Mouse (Mus musculus) layer of hippocampus, postnatal 36 days (tissue): ENCODE measurements around the gene Mctp2. TPM values are rescaled to one million over a fixed set of nuclear protein-coding genes. Genes with fewer than 3 reads are reported as not detected.
A peak's percentile ranks its signal among the peaks of the same experiment; 100 is the strongest.
"Not testable (repeated sequence)": the region's sequence is repeated elsewhere in the genome, so short reads cannot be mapped to it uniquely, and the experiment has no call there.

Source experiments
- DNase-seq, 2 experiments: peaks; one replicate each; pipeline ENCODE4 v3.0.0; 2022
- total RNA-seq, 2 experiments: library from RNA; stranded (reverse); gene quantifications; 2 replicates each; pipeline ENCODE4 v1.2.3; 2021

Gene Mctp2
- total RNA-seq, 2 experiments from 2014 or later: 1.2 to 1.8 TPM

GRCm38 (mm10) chr7:72269994-72270393, 36.4 kb downstream of the Mctp2 start:
- no peak for DNase-seq

DNA sequence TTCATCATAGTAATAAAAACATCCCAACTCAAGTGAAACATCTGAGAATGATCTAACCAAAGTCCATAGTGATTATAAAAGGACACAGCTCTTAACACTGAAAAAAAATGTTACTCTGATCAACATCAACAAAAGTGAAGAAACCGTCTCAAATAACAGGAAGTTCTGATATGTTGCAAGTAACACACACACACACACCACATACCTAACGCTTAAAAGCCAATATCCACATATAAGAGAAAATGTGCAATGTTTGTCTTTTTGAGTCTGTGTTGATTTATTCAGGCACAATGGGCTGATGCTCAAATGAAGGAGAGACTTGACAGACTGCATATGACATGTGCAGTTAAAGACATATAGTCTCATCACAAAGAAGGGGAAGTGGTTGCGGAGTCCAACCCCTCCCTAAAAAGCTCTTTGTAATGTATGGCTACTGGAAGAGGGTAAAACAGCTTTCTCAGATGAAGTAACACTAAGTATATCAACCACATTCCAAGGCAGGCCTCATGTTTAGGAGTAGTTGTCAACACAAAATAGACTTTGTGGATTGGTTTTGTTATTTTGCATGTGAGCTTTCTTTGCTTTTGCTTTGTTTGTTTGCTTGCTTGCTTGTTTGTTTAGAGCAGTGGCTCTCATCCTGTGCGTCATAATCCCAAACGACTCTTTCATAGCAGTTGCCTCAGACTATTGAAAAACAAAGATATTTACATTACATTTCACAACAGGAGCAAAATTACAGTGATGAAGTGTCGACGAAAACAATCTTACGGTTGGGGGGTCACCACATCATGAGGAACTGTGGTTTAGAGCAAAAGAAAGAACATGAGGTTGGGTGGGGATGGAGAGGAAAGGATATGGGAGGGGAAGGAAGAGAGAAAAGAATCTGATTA, 45.4 kb downstream of the Mctp2 start:
- no peak for DNase-seq

DNA sequence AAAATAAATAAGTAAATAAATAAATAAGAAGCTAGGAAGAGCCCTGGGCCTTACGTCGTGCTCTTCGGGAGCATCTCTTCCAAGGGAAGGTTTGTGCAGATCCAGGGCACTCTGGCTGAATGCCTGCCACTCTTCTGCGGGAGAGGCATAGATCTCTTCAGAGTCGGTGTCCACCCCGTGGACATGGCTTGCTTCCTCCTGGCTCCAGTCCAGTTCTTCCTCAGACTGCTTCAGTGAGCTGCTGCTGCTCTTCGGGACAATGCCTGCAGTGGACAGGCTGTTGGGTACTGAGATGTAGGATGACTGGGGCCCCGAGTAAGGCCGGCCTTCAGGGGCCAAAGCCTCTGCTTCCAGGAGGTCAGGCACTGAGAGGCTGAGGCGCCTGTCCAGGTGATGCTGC, 47.4 kb downstream of the Mctp2 start:
- no peak for DNase-seq

- DNase-seq: not testable (repeated sequence)
Observed at GRCm38 (mm10) chr7:72250326-72250725, 56.1 kb downstream of the Mctp2 start.

DNA sequence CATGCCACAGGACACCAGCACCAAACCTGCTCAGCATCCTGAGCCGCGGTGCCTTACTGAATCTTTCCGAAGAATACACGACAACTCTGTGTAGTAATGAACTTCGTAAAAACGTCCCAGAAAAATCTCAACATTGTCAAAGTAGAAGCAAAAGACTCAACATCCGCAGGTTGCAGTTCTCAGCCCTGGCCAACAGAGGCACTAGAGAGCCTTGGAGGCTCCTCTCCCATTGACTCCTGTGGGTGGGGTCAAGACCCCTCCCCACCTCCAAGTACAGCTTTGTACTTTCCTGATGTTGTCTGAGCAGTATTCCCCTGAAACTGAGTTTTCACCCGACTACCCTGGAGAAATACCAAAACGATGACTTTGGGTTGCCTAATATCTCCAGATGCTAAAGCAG, 65.1 kb downstream of the Mctp2 start:
- DNase-seq: no peak

GRCm38 (mm10) chr7:72239782-72240493, 66.5 kb downstream of the Mctp2 start:
- no peak for DNase-seq

- peak; percentile 28 to 51 for DNase-seq
Observed at GRCm38 (mm10) chr7:72238575-72238974, 67.8 kb downstream of the Mctp2 start.

DNA sequence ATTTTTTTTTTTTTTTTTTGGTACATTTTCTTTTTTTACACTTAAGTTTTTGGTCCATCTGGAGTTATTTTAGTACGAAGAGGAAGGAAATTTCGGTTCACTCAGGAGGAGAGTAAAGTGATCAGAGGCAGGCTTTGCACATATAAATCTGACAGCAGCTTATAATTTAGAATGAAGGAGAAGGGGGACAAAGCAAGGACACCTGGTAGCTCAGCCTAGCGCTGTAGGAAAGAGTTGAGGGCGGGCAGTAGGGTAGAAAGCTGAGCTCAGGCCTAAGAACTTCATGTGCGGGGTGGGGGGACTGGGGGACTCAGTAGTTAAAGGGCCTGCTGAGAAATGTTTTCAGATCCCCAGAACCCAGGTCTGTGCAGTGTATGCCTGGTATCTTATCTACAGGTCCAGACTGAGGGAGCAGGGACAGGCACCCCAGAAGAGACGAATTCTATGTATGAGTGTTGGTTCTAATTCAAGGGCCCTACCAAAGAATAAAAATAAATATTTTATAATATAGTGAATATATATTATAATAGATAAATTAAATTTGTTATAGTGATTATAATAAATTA, 71.9 kb downstream of the Mctp2 start:
- no peak for DNase-seq

DNA sequence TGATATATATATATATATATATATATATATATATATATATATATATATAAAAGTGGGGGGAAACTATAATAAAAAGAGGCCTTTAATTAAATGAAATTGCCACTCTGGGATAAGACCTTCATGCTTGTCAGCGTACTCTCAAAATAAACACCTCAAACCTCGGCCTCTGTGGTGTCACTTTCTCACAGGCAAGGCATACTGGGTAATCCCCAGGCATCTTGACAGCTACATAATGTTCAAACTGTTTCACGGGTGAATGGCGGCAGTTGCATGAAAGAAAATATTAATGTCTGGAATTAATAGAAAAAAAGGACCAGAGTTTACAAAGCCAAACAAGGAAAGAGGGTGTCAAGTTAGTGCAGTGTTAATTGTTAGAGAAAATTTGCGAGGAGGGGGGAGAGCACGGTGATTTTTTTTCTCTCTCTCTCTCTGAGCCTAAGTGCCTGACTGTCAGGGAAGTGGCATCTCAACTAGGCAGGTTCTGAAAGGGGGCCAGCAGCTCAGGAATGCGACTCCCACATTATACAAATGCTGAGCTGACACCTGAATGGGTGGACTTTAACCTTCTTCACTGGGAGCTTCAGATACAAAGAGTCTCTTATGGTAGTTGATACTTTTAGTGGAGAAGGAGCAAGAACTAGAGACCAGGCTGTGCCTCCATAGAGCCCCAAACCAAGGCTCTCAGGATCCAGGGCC, 75.1 kb downstream of the Mctp2 start:
- DNase-seq: no peak

- no peak for DNase-seq
Observed at GRCm38 (mm10) chr7:72229925-72230324, 76.5 kb downstream of the Mctp2 start.

- DNase-seq: no peak
Observed at GRCm38 (mm10) chr7:72223558-72223957, 82.8 kb downstream of the Mctp2 start.

DNA sequence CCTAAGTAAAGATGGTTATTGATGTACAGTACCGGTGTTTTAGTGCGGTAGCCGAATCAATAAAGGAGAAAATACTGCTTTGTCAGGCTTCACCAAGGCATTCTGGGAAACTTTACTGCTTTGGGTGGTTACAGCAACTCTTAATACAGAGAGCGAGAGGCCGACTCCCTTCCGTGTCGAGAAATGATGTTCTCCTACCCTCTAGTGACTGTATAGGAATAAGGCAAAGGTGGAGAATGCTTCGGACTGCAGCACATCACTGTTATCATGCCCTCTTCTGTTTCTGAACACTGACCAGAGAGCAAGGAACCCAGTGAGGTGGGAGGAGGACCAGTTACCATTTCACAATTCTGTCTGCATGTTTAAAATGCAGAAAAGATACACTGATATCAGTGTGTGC, 83.9 kb downstream of the Mctp2 start:
- DNase-seq: no peak

DNA sequence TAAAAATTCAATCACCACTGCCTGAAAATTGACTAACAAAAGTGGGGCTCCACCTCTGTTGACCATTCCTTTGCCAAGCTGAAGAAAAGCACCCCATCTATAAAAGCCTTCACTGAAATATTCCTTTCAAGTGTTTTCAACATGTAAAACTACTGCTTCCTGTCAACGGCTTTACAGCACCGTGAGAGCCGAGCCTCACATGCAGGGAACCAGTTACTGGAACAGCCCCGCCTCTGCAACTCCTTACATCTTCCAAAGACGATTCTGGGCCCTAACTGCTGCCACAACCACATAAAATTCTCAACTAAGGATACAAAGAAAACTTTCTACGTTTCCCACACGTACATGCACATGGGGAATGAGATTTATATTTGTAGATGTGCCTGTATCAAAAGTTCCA, 88.4 kb downstream of the Mctp2 start:
- DNase-seq: no peak

DNA sequence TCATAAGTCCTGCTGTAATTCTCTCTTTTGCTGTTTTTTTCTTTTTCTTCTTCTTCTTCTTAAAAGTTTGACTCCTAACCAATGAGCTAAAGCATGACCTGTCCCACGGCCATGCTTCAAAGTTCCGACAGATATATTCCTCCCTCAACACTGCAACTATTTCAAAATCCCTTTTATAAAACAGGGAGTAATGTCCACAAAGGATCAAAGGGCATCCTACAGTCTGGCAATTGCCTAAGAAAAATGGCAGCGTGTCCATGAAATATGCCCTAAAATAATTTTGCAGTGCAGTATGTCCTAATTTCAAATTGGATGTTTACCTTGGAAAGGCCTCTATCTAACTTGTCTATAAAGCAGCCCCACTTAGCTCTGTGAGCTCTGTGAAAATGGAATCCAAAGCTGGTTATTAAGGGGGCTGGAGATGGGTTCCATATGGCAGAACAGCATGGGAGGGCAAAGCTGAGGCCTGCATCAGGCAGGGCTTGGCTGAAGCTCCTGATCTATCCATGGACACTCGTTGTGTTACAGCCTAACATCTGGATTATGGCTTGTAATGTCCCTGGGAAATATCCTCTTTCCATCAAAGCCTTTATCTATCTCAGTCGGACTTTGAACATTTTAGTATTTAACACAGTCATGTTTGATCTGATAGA, 90.7 kb downstream of the Mctp2 start:
- DNase-seq: no peak

- no peak for DNase-seq
Observed at GRCm38 (mm10) chr7:72210201-72210600, 96.2 kb downstream of the Mctp2 start.

DNA sequence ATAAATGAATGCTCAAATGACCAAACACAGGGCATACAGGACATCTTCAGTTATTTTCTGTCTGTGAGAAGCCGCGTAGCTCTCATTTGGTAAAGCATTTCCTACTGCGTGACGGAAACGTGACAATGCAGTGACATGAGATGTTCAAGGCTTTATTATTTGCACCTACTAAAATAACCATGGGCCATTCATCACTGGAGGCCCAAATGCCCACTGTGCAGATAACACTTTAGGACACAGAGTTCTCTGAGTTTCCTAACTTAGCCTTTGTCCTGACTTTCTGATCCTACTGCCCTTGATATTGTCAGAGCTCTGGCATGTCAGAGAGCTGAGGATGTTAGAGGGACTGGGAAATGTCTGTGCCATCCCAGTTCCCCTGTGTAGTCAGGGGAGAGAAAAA, 97.1 kb downstream of the Mctp2 start:
- DNase-seq: no peak

- DNase-seq: no peak
Observed at GRCm38 (mm10) chr7:72206841-72207240, 99.6 kb downstream of the Mctp2 start.

DNA sequence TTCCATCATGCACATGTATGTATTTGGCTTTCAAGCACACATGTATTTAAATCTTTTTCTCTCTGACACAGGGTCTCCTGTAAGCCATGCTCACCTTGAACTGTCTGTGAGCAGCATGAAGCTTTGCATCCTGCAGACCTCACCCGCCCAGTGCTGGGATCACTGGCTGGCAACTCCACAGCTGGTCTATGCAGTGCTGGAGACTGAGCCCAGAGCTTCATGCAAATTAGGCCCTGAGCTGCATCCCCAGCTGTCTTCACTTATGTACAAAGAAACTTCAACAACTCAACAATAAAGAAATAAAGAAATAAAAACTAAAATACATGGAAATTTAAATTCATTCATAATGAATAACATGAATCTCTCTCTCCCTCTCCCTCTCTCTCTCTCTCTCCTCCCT, 110.7 kb downstream of the Mctp2 start:
- no peak for DNase-seq

GRCm38 (mm10) chr7:72193304-72193703, 113.1 kb downstream of the Mctp2 start:
- DNase-seq: no peak

DNA sequence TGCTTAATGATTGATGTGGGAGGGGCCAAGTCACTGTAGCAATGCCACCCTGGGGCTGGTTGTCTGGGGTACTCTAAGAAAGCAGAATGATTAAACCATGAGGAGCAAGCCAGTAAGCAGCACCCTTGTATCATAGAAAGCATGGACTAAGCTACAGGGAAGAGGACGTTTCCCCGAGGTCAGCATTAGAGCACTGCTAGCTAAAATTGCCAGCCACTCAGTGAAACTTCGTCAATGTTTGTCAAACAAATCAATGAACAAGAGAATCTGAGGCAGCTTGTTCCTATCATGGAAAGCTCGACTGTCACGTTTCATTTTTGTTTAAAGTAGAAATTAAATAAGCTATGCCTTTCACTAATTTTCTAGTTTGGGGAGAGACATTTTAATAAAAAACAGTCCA, 124.8 kb downstream of the Mctp2 start:
- no peak for DNase-seq

- DNase-seq: no peak
Observed at GRCm38 (mm10) chr7:72169320-72169719, 137.1 kb downstream of the Mctp2 start.
